Mouse (Mus musculus) T-helper 1 cell (primary cell): ENCODE results near the gene Esam.

Source experiments
- in situ Hi-C: fragments of 300-600 bp; cut with MboI, MseI; formaldehyde crosslinking; loops from one replicate; pipeline ENCODE4 v1.15.1; 2025; ENCODE audit warnings: high pct_unique_total_duplicates

The Esam gene

DNA sequence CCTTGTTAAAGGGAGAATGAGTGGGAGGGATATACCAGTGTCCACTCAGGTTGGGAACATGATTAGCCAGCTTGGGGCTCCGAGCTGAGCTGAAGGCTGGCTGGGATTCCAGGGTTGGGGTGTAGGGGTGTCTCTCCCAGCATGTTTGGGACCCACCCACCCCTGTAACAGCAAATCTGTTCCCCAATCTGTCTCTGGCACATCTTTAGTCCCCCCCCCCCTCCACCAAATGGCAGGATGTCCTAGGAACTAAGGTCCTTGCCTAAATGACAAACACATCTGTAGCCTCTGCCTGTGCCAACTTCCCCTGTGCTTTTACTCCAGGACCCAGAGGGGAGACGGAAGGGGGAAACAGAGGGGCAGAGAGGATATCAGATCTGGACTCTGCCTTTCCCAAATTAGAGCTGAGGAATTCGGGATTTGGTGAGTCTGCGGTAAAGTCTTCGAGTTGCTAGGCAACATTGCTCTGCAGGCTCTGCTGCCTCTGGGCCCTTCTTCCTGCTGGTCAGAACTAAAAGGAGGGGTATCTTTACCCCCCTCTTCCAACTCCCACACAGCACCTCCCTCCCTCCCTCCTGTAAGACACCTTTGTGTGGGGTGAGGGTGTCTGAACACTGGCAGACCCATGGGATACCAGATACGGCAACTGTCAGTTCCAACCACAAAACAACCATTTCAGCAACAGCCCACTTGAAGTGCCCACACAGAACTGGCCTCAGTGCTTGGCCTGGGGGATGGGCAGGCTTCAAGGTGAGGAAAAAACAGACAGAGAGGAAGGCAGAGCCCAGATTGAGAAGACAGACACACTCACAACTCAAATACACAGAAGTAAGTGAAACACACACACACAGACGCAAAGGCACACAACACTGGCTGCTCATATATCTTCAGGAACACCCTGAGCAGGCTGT lies 27.2 kb downstream of the Esam start, which contains the start of gene Siae:
TSS of gene Siae (plus strand) at position 861 of the 911 bp plus-strand sequence.
- in situ Hi-C loops = no loop called here

DNA sequence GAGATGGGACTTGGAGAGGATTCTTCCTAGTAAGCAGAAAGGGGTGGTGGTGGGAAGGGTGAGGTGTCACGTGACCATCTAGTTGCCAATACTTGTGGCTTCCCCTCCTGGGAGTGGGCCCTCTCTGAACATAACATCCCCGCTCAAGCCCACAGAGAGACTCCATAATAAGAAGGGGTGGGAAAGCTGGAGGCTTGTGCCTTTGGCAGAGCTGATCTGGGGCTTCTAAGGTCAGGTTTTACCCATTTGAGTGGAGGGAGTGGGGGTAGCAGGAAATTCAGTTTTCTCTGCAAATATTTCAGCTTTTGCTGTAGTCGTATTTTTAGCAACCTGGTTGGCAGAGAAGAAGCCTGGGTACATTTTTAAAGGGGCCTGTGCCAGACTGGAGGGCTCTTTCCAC lies 28.5 kb downstream of the Esam start:
- in situ Hi-C loops = no loop called here

GRCm38 (mm10) chr9:37560617-37561016 lies 32.7 kb downstream of the Esam start:
- in situ Hi-C loops = no loop called here

- in situ Hi-C loops = no loop called here
Observed at GRCm38 (mm10) chr9:37563805-37564204, 35.9 kb downstream of the Esam start.

- in situ Hi-C loops = no loop called here
Observed at GRCm38 (mm10) chr9:37567019-37567418, 39.1 kb downstream of the Esam start.

GRCm38 (mm10) chr9:37567454-37567853 lies 39.6 kb downstream of the Esam start:
- in situ Hi-C loops = no loop called here

- in situ Hi-C loops = no loop called here
Observed at GRCm38 (mm10) chr9:37567892-37568604, 40.2 kb downstream of the Esam start.

DNA sequence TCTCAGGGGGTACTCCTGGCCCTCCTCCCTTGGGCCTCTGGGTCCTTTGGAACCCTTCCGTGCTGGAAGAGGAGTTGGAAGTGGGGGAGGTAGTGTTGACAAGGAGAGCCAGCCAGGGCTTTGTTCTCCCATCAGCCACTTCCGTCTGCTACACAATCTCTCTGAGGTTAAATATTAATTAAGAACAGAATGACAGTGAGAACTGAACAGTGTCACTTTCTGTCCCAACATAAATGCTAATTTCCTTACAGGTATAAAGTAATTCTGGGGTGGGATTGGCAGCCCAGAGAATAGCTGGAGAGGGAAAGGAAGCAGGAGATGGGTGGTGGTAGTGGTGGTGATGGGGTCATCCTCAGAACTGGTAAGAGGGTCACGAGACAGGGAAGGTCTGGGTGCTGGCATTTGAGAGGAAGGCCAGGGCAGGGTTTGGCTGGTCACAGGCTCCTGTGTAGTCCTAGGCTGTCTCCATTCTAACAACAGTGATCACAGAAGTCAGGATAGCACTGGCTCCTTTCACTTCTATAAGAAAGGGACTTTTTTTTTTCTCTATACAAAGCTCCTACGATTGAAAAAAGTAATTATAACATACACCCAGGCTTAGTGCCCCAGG lies 40.8 kb downstream of the Esam start:
- in situ Hi-C loops = no loop called here

- in situ Hi-C loops = no loop called here
Observed at GRCm38 (mm10) chr9:37569231-37569835, 41.5 kb downstream of the Esam start.

GRCm38 (mm10) chr9:37572204-37572876 lies 44.5 kb downstream of the Esam start:
- in situ Hi-C loops = no loop called here

DNA sequence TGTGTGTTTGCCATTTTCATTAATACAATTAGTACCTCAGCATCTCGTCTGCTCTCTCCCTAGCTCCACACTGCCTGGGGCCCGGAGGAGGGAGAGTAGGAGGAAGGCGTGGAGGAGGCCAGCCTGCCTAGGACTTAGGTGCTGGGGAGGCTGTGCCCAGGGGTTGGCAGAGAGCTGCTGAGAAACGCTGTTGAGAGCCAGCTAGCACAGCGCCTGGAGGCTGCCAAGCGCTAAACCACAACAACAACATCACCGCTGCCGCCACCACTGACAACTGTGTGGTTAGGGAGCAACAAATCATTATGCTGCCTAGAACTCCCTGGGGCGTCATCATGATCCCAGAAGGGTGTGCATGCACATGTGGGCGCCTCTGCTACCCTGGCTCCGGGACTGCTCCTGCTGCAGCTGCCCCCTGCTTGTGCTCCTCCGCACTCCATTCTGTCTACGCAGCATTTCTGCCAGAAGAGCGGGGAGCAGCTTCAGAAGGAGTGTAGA lies 48.6 kb downstream of the Esam start:
- in situ Hi-C loops = no loop called here

- in situ Hi-C loops = no loop called here
Observed at GRCm38 (mm10) chr9:37583594-37583993, 55.7 kb downstream of the Esam start.

GRCm38 (mm10) chr9:37586718-37587117 lies 58.8 kb downstream of the Esam start:
- in situ Hi-C loops = no loop called here
